Mouse (Mus musculus) testis, adult 2 months (tissue): Measurements from ENCODE around the gene Rims3. TPM values are rescaled to one million over a fixed set of nuclear protein-coding genes. Genes with fewer than 3 reads are reported as not detected.

Experiments used
- H3K27ac ChIP-seq: fragments of 200-500 bp; 2 replicates; pipeline ENCODE4 v1.5.1; 2012; ENCODE audit warnings: low read depth, low read length; ENCODE audit not compliant: control insufficient read depth, insufficient read depth
- H3K27me3 ChIP-seq: fragments of 200-500 bp; 2 replicates; pipeline ENCODE4 v1.6.1; 2012; ENCODE audit warnings: mild to moderate bottlenecking, low read length, moderate library complexity; ENCODE audit not compliant: control insufficient read depth, insufficient read depth
- H3K36me3 ChIP-seq: fragments of 200-500 bp; 2 replicates; pipeline ENCODE4 v1.6.1; 2012; ENCODE audit warnings: mild to moderate bottlenecking, low read length; ENCODE audit not compliant: control insufficient read depth, insufficient read depth
- H3K4me1 ChIP-seq: fragments of 200-500 bp; 2 replicates; pipeline ENCODE4 v1.6.1; 2012; ENCODE audit warnings: low read length; ENCODE audit not compliant: control insufficient read depth, insufficient read depth
- H3K4me3 ChIP-seq: fragments of 200-500 bp; 2 replicates; pipeline ENCODE4 v1.5.1; 2012; ENCODE audit warnings: low read depth, mild to moderate bottlenecking, low read length, moderate library complexity, mixed read lengths; ENCODE audit not compliant: control insufficient read depth
- CTCF ChIP-seq: fragments of 200-500 bp; IDR thresholded peaks from 2 replicates; pipeline ENCODE4 v1.5.1; 2012; ENCODE audit warnings: low read depth, mild to moderate bottlenecking, inconsistent platforms, low read length, moderate library complexity; ENCODE audit not compliant: control insufficient read depth, insufficient read depth, insufficient replicate concordance
- POLR2A ChIP-seq: fragments of 200-500 bp; IDR thresholded peaks from 2 replicates; pipeline ENCODE4 v1.6.1; 2012; ENCODE audit warnings: low read depth, mild to moderate bottlenecking, inconsistent platforms, low read length, moderate library complexity; ENCODE audit not compliant: control insufficient read depth
- polyA plus RNA-seq: library from polyadenylated mRNA; depleted of rRNA; stranded (reverse); fragments of >200 nt; gene quantifications from 2 replicates; pipeline ENCODE4 v1.2.3, GENCODE M21; 2012

Rims3 gene
- polyA plus RNA-seq, 1 experiment = 3.3 TPM

DNA sequence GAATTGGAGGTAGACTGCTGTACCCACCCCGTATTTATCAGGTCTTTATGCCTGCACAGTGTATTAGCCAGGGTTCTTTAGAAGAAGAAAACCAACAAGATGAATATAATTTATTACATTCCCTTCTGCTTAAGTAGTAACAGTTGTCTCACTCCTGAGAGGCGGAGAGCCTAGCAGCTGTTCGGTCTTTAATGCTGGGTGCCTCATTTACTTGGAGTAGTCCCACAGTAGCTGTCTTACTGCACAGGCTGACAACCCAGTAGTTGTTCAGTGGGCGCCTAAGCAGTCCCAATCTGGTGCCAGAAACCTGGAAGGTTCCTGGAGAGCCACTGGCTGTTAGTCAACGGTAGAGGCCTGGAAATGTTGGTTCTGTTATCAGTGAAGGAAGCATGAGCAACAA is 23.8 kb upstream of the Rims3 start:
- Histone ChIP-seq H3K4me1 (peaks cover 5% of the 10 kb centered on the region; the same call in 1 of the 2 replicates), H3K27ac (no peak overlapping the region), H3K27me3 (no peaks in the 10 kb centered on the region), H3K36me3 (no peaks in the 10 kb centered on the region), H3K4me3 (no peak overlapping the region)
- TF ChIP-seq POLR2A (no peak), CTCF (no peak)

DNA sequence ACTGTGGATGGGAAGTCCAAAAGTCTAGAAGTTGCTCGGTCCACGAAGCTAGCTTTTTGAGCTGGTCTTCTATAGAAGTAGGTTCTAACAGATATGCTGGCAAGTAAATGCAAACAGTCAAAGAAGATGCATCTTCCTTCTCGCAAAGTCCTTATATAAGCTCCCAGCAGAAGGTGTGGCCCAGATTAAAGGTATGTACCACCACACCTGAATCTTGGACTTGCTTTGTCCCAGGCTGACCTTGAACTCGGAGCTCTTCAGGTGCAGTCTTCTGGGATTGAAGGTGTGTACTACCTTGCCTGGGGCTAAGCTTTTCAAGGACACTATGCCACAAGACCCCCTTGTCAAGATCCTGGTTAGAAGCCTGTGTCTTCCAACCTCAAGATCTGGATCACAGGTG is 23.1 kb upstream of the Rims3 start, which contains the start of gene Nfyc:
Nfyc (minus strand) TSS at position 101 of the 400 bp plus-strand sequence.
- Histone ChIP-seq H3K27me3 (no peaks in the 10 kb centered on the region), H3K4me1 (peaks cover 1% of the 10 kb centered on the region; the same call in 1 of the 2 replicates), H3K36me3 (no peaks in the 10 kb centered on the region), H3K27ac (no peak within 1 kb of the TSS), H3K4me3 (no peak within 1 kb of the TSS)
- TF ChIP-seq POLR2A (no peak), CTCF (no peak)

DNA sequence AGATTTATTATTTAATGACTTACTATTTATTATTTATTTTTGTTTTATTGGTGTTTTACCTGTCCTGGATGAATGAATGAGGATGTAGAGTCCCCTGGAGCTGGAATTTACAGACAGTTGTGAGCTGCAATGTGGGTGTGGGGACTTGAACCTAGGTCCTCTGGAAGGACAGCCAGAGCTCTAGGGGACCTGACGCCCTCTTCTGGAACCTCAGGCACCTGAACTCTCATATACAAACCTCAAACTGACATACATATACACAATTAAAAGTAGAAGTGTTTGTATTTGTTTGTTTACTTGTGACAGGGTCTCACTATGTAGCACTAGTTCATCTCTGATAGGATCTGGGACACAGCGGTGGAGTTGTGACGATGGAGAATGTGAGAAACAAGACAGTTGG is 13.3 kb upstream of the Rims3 start:
- H3K4me3 ChIP-seq = no peak overlapping the region
- H3K27ac ChIP-seq = no peak overlapping the region
- no peak for TF ChIP-seq POLR2A

DNA sequence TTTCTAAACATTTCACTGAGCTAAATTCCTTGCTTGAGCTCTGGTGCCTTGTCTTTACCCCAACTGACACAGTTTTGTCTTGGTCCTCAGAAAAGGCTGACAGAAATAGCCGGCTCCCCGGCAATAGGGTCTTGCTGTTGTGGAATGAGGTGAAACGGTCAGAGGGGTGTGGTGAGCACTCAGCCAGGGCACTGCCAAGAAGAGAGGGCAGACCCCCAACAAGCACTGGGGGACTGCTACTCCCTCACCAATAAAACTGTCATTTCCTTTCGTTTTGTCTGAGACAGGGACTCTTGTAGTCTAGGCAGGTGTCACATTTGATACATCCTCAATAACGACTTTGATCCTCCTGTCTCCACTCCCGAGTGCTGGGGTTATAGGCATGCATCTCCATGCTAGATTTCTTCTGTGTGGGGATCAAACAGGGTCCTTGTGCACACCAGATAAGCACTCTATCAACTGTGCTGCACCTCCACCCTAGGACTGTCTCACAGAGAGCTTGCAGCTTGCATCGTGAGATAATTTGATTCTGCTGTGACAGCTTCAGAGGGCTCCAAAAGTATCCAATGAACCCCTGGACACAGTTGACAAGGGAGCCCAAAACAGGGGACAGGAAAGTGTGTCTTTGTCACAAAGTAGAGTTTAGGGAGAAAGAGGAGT is 10.1 kb upstream of the Rims3 start:
- Histone ChIP-seq H3K27me3 (no peaks in the 10 kb centered on the region), H3K27ac (no peak overlapping the region), H3K4me3 (no peak overlapping the region), H3K4me1 (no peaks in the 10 kb centered on the region), H3K36me3 (no peaks in the 10 kb centered on the region)
- TF ChIP-seq POLR2A = no peak
- no peak for TF ChIP-seq CTCF

More for the DNA sequence above, 13.3 kb upstream of the Rims3 start:
- Histone ChIP-seq H3K36me3 (no peaks in the 10 kb centered on the region), H3K27me3 (no peaks in the 10 kb centered on the region), H3K4me1 (no peaks in the 10 kb centered on the region)

DNA sequence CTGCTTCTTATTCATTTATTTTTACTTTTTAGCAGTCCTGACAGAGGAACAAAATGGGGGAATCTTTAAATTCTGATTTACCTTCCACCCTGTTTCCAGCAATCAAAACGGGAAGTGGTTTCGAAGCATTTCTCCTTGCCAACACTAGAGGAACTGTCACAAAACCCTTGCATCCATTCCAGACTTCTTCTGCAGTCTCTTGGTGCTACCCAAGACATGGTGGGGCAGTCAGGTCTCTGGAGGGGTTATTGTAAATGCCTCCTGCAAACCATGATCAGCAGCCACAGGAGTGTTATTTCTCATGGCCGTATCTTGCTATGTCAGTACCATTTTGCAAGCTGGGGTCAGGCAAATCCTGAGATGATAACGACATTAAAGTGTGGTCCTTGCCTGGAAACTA is 9.5 kb upstream of the Rims3 start:
- H3K36me3 ChIP-seq = no peaks in the 10 kb centered on the region
- no peak overlapping the region for H3K27ac ChIP-seq
- H3K4me3 ChIP-seq = no peak overlapping the region
- no peaks in the 10 kb centered on the region for H3K27me3 ChIP-seq
- H3K4me1 ChIP-seq = no peaks in the 10 kb centered on the region
- TF ChIP-seq POLR2A (no peak), CTCF (no peak)

DNA sequence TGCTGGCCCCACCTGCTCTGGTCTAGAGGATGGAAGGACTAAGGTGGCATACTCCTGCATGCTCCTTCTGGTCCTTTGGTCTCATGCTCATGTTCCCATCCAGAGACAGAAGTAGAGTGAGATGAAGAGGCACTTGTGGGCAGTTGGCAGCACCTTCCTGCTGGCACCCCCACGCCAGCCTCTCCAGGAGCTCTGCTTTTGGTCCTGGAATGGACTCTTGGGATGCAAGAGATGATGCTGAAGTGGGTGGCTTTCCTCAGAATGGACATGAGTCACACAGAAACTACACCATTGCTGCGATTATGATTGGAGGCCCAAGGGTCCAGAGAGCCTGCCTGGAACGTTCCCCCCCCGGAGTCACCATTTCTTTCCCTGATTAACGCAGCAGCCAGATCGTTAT is 5.7 kb upstream of the Rims3 start:
- Histone ChIP-seq H3K36me3 (no peaks in the 10 kb centered on the region), H3K27ac (no peak overlapping the region), H3K27me3 (no peaks in the 10 kb centered on the region), H3K4me1 (no peaks in the 10 kb centered on the region), H3K4me3 (no peak overlapping the region)
- no peak for TF ChIP-seq POLR2A
- no peak for TF ChIP-seq CTCF

DNA sequence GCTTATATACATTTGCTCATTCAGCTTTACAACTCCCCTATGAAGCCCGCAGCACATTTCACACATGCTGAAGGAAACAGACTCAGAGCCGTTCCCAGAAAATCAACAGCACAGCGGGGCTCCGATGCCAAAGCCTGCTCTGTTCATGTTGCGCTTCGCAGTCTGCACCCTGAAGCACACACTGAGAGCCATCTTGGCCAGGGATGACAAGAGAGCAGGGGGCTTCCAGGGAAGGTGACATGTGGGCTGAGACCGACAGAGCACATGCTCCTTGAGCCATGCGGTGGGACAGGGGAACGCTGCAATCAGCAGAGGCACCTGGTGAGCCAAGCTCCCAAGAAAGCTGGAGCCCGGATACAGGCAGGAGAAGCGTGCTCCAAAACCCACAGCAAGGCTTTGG is 5.2 kb upstream of the Rims3 start:
- H3K27ac ChIP-seq = no peak overlapping the region
- H3K27me3 ChIP-seq = no peaks in the 10 kb centered on the region
- H3K4me1 ChIP-seq = peaks cover 2% of the 10 kb centered on the region
- no peak overlapping the region for H3K4me3 ChIP-seq
- TF ChIP-seq POLR2A (no peak), CTCF (no peak)
- no peaks in the 10 kb centered on the region for H3K36me3 ChIP-seq

DNA sequence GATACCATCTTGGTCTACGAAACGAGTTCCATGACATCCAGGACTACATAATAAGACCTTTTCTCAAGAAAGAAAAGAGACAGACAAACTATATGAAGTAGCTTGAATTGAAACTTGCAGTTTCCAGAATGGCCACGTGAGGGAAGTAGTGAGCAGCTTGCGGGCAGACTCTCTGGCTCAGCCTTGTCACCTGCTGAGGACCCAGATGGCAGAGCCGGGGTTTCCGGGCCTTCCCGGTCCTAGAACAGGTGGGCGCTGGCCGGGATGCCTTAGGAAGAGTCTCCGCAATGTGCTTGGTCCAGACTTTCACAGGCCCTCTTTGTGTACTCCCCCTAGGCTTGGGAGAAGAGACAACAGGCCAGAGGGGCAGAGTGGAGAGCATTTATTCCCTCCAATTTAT is 3.7 kb upstream of the Rims3 start:
- H3K27me3 ChIP-seq = no peaks in the 10 kb centered on the region
- H3K4me1 ChIP-seq = peaks cover 5% of the 10 kb centered on the region
- H3K36me3 ChIP-seq = no peaks in the 10 kb centered on the region
- no peak overlapping the region for H3K27ac ChIP-seq
- no peak overlapping the region for H3K4me3 ChIP-seq
- peak; percentile 86; the same call in 1 of the 2 replicates for TF ChIP-seq CTCF
- no peak for TF ChIP-seq POLR2A
